Mouse (Mus musculus) effector memory CD4-positive, alpha-beta T cell, adult 5 months (primary cell): ENCODE measurements around the gene Slc1a7. TPM values are rescaled to one million over a fixed set of nuclear protein-coding genes. Genes with fewer than 3 reads are reported as not detected.

Source experiments
- polyA plus RNA-seq: library from polyadenylated mRNA; unstranded; fragments of 100-300 nt; shearing (Covaris generic); gene quantifications from one replicate; pipeline ENCODE4 v1.2.1, GENCODE M21; 2017

Gene Slc1a7
- not detected for polyA plus RNA-seq

GRCm38 (mm10) chr4:107967966-107968682 is at the start of gene Slc1a7:
Gene Slc1a7, plus strand, starts transcription at chr4:107968332.

GRCm38 (mm10) chr4:107923145-107923802 is 44.9 kb upstream of the Slc1a7 start, which contains the start of gene Cpt2:
Gene Cpt2, minus strand, starts transcription at chr4:107923610.

Other genes starting within 250 kb of the Slc1a7 start
- 7.4 TPM for gene Lrp8, start 166.1 kb upstream of the Slc1a7 start, polyA plus RNA-seq
- 188 TPM for gene Magoh, start 88.6 kb upstream of the Slc1a7 start, polyA plus RNA-seq
- 52.7 TPM for gene 0610037L13Rik, start 78.5 kb upstream of the Slc1a7 start, polyA plus RNA-seq
- gene Cpt2, start 44.7 kb upstream of the Slc1a7 start, polyA plus RNA-seq, result 3.3 TPM
- gene Podn, start 128.1 kb downstream of the Slc1a7 start, polyA plus RNA-seq, result not detected
- gene Scp2, start 176.7 kb downstream of the Slc1a7 start, polyA plus RNA-seq, result 223 TPM
- 2.1 TPM for gene Echdc2, start 197.1 kb downstream of the Slc1a7 start, polyA plus RNA-seq
- gene Zyg11a, start 249.7 kb downstream of the Slc1a7 start, polyA plus RNA-seq, result not detected